Mouse (Mus musculus) cerebellum, postnatal 36 days (tissue): ENCODE results near the gene Tmprss3.

Experiments
- DNase-seq, 2 experiments: peaks; one replicate each; pipeline ENCODE4 v3.0.0; 2021 to 2022; ENCODE audit warnings: mixed read lengths in 2 of 2

The Tmprss3 gene

GRCm38 (mm10) chr17:31193360-31193759, 5.4 kb downstream of the Tmprss3 start:
- no peak for DNase-seq

GRCm38 (mm10) chr17:31192663-31193062, 6.1 kb downstream of the Tmprss3 start:
- no peak for DNase-seq

- no peak for DNase-seq
These were observed 7.0 kb downstream of the Tmprss3 start for GRCm38 (mm10) chr17:31191825-31192224.

GRCm38 (mm10) chr17:31187370-31187769, 11.4 kb downstream of the Tmprss3 start:
- DNase-seq: peak; percentile 86 to 87

GRCm38 (mm10) chr17:31184269-31184990, 14.3 kb downstream of the Tmprss3 start:
- no peak for DNase-seq

- DNase-seq: peak; percentile 33 to 47
These were observed 15.4 kb downstream of the Tmprss3 start for GRCm38 (mm10) chr17:31183180-31183974.

- no peak for DNase-seq
These were observed 17.3 kb downstream of the Tmprss3 start for GRCm38 (mm10) chr17:31181490-31181889.

GRCm38 (mm10) chr17:31176321-31176720, 22.5 kb downstream of the Tmprss3 start:
- no peak for DNase-seq

- DNase-seq: no peak
These were observed 29.0 kb downstream of the Tmprss3 start for GRCm38 (mm10) chr17:31169796-31170195.

GRCm38 (mm10) chr17:31165127-31165526, 33.6 kb downstream of the Tmprss3 start, which contains the start of gene Tff1:
Gene Tff1 (minus strand): TSS chr17:31165277.
- DNase-seq: no peak

- DNase-seq: no peak
These were observed 35.0 kb downstream of the Tmprss3 start for GRCm38 (mm10) chr17:31163821-31164220.

GRCm38 (mm10) chr17:31162607-31163006, 36.2 kb downstream of the Tmprss3 start:
- no peak for DNase-seq

GRCm38 (mm10) chr17:31160291-31160690, 38.5 kb downstream of the Tmprss3 start:
- no peak for DNase-seq

GRCm38 (mm10) chr17:31157921-31158320, 40.9 kb downstream of the Tmprss3 start:
- DNase-seq: no peak

GRCm38 (mm10) chr17:31153785-31154184, 45.0 kb downstream of the Tmprss3 start:
- no peak for DNase-seq

GRCm38 (mm10) chr17:31152966-31153499, 45.7 kb downstream of the Tmprss3 start:
- no peak for DNase-seq

GRCm38 (mm10) chr17:31152512-31152911, 46.3 kb downstream of the Tmprss3 start:
- no peak for DNase-seq

GRCm38 (mm10) chr17:31145998-31146397, 52.8 kb downstream of the Tmprss3 start:
- DNase-seq: no peak

GRCm38 (mm10) chr17:31144040-31145037, 54.4 kb downstream of the Tmprss3 start, which contains the start of gene Tff2:
Gene Tff2 (minus strand): TSS chr17:31144282.
- no peak for DNase-seq

GRCm38 (mm10) chr17:31142116-31142515, 56.7 kb downstream of the Tmprss3 start:
- DNase-seq: no peak

- DNase-seq: peak; percentile 73 to 76
These were observed 60.4 kb downstream of the Tmprss3 start for GRCm38 (mm10) chr17:31138398-31138797.

GRCm38 (mm10) chr17:31136821-31137220, 62.0 kb downstream of the Tmprss3 start:
- no peak for DNase-seq
